Mouse (Mus musculus) olfactory bulb, adult 2 months (tissue): Measurements from ENCODE around the gene Sim1.

Experiments
- CTCF ChIP-seq: fragments of 200-500 bp; IDR thresholded peaks from 2 replicates; pipeline ENCODE4 v1.5.1; 2012; ENCODE audit warnings: low read depth, mild to moderate bottlenecking, low read length, moderate library complexity; ENCODE audit not compliant: insufficient read depth
- POLR2A ChIP-seq: fragments of 200-500 bp; IDR thresholded peaks from 2 replicates; pipeline ENCODE4 v1.6.1; 2012; ENCODE audit warnings: mild to moderate bottlenecking, low read depth, low read length, moderate library complexity; ENCODE audit not compliant: insufficient read depth

- TF ChIP-seq POLR2A (no peak), CTCF (no peak)
These were observed 89.1 kb downstream of the Sim1 start for GRCm38 (mm10) chr10:50983620-50984019.
